Mouse (Mus musculus): ENCODE results near the gene Tyw1.

Gene Tyw1

GRCm38 (mm10) chr5:130314926-130315325, 59.5 kb downstream of the Tyw1 start:
- no peak for DNase-seq (ENCODE audit: low read depth, low spot score)

GRCm38 (mm10) chr5:130316321-130316720, 60.9 kb downstream of the Tyw1 start:
- DNase-seq (ENCODE audit: low read depth, low spot score), result no peak

GRCm38 (mm10) chr5:130319783-130320182, 64.4 kb downstream of the Tyw1 start:
- no peak for DNase-seq (ENCODE audit: low read depth, low spot score)

- DNase-seq (ENCODE audit: low read depth, low spot score), result no peak
Observed at GRCm38 (mm10) chr5:130320485-130320884, 65.1 kb downstream of the Tyw1 start.

- DNase-seq (ENCODE audit: low read depth, low spot score), result no peak
Observed at GRCm38 (mm10) chr5:130325486-130325885, 70.1 kb downstream of the Tyw1 start.

- DNase-seq (ENCODE audit: low read depth, low spot score), result no peak
Observed at GRCm38 (mm10) chr5:130327615-130328263, 72.3 kb downstream of the Tyw1 start.

DNA sequence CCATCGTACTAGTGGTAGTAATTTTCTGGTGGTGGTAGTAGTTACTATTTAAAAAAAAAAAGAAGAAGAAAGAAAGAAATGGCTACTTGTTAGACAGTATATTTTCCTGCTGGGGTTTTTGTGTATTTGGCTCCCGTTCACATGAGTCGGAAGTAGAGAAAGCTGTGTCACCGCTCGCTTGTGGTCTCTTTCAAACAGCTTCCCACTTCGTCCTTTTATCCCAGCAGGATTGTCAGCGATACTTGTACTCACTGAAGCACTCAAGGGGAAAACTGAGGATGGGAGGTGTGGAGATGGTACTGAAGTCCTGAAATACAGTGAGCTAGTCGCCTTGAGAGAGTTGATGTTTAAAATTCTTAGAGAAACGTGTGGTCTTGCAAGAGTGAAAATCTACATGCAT, 72.9 kb downstream of the Tyw1 start:
- no peak for DNase-seq (ENCODE audit: low read depth, low spot score)

GRCm38 (mm10) chr5:130329889-130330288, 74.5 kb downstream of the Tyw1 start:
- DNase-seq (ENCODE audit: low read depth, low spot score), result no peak

- no peak for DNase-seq (ENCODE audit: low read depth, low spot score)
Observed at GRCm38 (mm10) chr5:130330801-130331200, 75.4 kb downstream of the Tyw1 start.

- no peak for DNase-seq (ENCODE audit: low read depth, low spot score)
Observed at GRCm38 (mm10) chr5:130331206-130331605, 75.8 kb downstream of the Tyw1 start.

DNA sequence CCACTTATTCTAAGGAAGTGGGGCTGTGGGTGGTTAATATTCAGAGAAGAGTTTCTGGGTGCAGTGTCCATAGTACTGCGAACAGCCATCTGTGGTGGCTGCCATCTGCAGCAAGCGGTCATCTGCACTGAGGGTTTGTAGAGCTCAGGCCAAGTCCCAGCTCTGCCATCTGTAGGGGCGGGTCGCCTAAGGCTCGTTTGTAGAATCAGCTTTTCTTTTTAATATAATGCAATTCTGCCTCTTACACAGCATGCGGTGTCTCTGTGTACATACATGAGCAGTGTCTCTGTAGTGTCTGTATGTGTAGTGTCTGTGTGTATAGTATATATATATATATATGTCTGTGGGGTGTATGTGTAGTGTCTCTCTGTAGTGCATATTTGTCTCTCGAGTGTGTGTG, 78.1 kb downstream of the Tyw1 start:
- DNase-seq (ENCODE audit: low read depth, low spot score), result no peak

GRCm38 (mm10) chr5:130333971-130334370, 78.6 kb downstream of the Tyw1 start:
- no peak for DNase-seq (ENCODE audit: low read depth, low spot score)

- no peak for DNase-seq (ENCODE audit: low read depth, low spot score)
Observed at GRCm38 (mm10) chr5:130335462-130335861, 80.0 kb downstream of the Tyw1 start.

- DNase-seq (ENCODE audit: low read depth, low spot score), result no peak
Observed at GRCm38 (mm10) chr5:130340656-130341055, 85.2 kb downstream of the Tyw1 start.

- no peak for DNase-seq (ENCODE audit: low read depth, low spot score)
Observed at GRCm38 (mm10) chr5:130344999-130345398, 89.6 kb downstream of the Tyw1 start.

- DNase-seq (ENCODE audit: low read depth, low spot score), result no peak
Observed at GRCm38 (mm10) chr5:130345871-130346270, 90.5 kb downstream of the Tyw1 start.

GRCm38 (mm10) chr5:130355223-130355622, 99.8 kb downstream of the Tyw1 start:
- DNase-seq (ENCODE audit: low read depth, low spot score), result no peak

- DNase-seq (ENCODE audit: low read depth, low spot score), result peak; percentile 28
Observed at GRCm38 (mm10) chr5:130363111-130363510, 107.7 kb downstream of the Tyw1 start.

DNA sequence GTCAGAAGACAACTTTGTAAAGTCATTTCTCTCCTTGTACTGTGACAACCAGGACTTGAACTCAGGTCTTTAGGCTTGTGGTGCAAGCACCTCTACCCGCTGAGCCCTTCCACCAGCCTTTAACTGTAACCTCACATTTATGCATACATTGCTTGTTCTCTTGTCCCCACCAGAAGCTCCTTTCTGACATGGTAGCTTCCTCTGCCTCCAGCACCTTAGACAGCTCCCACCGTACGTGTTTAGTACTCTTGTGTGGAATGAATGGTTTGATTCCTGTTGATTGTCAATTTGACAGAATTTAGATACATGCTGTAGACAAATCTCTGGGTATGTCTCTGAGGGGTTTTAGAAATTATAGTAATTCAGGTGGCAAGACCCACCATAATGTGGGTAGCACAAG, 108.4 kb downstream of the Tyw1 start:
- peak; percentile 47 for DNase-seq (ENCODE audit: low read depth, low spot score)

GRCm38 (mm10) chr5:130368236-130368635, 112.8 kb downstream of the Tyw1 start:
- no peak for DNase-seq (ENCODE audit: low read depth, low spot score)

GRCm38 (mm10) chr5:130369237-130369636, 113.8 kb downstream of the Tyw1 start, which contains the start of gene Caln1:
Caln1 (plus strand) TSS chr5:130369455.
- DNase-seq (ENCODE audit: low read depth, low spot score), result no peak

- no peak for DNase-seq (ENCODE audit: low read depth, low spot score)
Observed at GRCm38 (mm10) chr5:130375411-130375810, 120.0 kb downstream of the Tyw1 start.

DNA sequence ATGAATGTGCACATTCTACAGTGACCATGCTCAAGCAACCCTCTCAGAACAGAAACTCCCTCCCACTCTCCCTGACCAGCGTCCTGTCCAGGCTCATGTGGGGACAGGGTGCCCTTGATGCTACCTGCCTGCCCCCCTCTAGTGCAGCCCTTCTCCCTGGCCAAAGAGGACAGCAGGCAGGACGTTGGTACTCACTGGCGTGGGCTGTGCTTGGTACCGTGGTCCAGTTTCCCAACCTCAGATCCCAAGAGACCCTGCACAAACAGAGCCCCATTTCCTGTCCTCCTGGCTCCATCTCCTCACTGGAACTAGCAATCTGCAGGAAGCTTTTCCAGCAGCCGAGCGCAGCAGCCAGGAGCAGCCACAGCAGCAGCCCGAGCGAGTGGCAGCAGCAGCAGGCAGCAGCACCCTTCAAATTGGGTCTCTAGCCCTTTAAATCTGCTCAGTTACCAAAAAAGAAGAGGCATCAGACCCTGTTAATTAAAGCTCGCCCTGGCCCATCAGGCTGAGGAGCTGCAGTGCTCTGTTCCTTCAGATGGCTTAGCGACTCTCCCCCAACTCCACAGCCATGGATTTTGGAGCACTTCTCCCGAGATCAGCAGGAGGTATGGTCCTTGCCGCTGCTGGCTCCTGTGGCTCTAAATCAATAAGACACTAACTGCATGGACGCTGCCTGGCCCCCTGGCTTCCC, 128.9 kb downstream of the Tyw1 start, which contains the start of gene A330070K13Rik:
A330070K13Rik (minus strand) TSS at position 410 of the 691 bp plus-strand sequence.
- DNase-seq (ENCODE audit: low read depth, low spot score), result no peak

Data from WW6 (cell line).